Mouse (Mus musculus): ENCODE data around the gene Abcc12. TPM values are rescaled to one million over a fixed set of nuclear protein-coding genes. Genes with fewer than 3 reads are reported as not detected.

The Abcc12 gene
- total and polyA plus RNA-seq, 3 experiments: not detected

- no peak for DNase-seq (ENCODE audit: extremely low read depth)
- in situ Hi-C loops (cut with MboI; ENCODE audit: low pct_ligation_motif_present, low pct_unique_long_range_greater_than_20kb, low sequenced_read_pairs): no loop called here
- Histone ChIP-seq H3K36me3 (replicated peaks in 1 of 2; ENCODE audit: control insufficient read depth in 1 of 2, insufficient read depth in 1 of 2, low read length in 1 of 2) (no peaks in the 10 kb centered on the region), H3K4me2 (ENCODE audit: insufficient read depth, low read depth, poor library complexity, severe bottlenecking) (no peak overlapping the region), H3K27me3 (replicated peaks) (peaks cover 2% of the 10 kb centered on the region), H3K4me3 (replicated peaks in 1 of 3; ENCODE audit: low read depth in 2 of 3, low read length in 2 of 3, poor library complexity in 1 of 3) (no peak overlapping the region), H3K27ac (ENCODE audit: insufficient read depth, low read depth) (no peak overlapping the region), H3K79me2 (replicated peaks; ENCODE audit: control insufficient read depth, extremely low read depth, insufficient read depth, poor library complexity, severe bottlenecking) (no peaks in the 10 kb centered on the region), H3K9me3 (replicated peaks; ENCODE audit: low read length) (peaks cover 8% of the 10 kb centered on the region), H3K4me1 (ENCODE audit: control insufficient read depth in 1 of 2, insufficient read depth in 2 of 2) (no peaks in the 10 kb centered on the region), H3K9ac (ENCODE audit: insufficient read depth, low read depth) (no peak overlapping the region)
- dilution Hi-C loops (cut with MboI; ENCODE audit: extremely low pct_ligation_motif_present, extremely low pct_unique_long_range_greater_than_20kb, low sequenced_read_pairs): no loop called here
- no peak for TF ChIP-seq ETS1 (conservative IDR thresholded peaks at IDR 0.05; ENCODE audit: low read depth, low read length)
- no peak for TF ChIP-seq RCOR1 (conservative IDR thresholded peaks at IDR 0.05; ENCODE audit: low read depth, low read length)
- TF ChIP-seq JUN (IDR thresholded peaks at IDR 0.05; ENCODE audit: insufficient read depth, low read depth, low read length): no peak
- no peak for TF ChIP-seq CHD2 (IDR thresholded peaks at IDR 0.05; ENCODE audit: low read length)
- TF ChIP-seq NRF1 (IDR thresholded peaks at IDR 0.05; ENCODE audit: low read depth, low read length): no peak
- no peak for TF ChIP-seq ZNF384 (IDR thresholded peaks at IDR 0.05; ENCODE audit: low read depth, low read length)
- no peak for TF ChIP-seq POLR2AphosphoS2 (IDR thresholded peaks at IDR 0.05; ENCODE audit: low read depth, low read length)
Observed at GRCm38 (mm10) chr8:86555564-86555963, 24.9 kb downstream of the Abcc12 start.

GRCm38 (mm10) chr8:86554220-86554891 is 26.1 kb downstream of the Abcc12 start:
- Histone ChIP-seq H3K79me2 (replicated peaks; ENCODE audit: control insufficient read depth, extremely low read depth, insufficient read depth, poor library complexity, severe bottlenecking) (no peaks in the 10 kb centered on the region), H3K27ac (ENCODE audit: insufficient read depth, low read depth) (no peak overlapping the region), H3K9me3 (replicated peaks; ENCODE audit: low read length) (peaks cover 8% of the 10 kb centered on the region), H3K4me2 (ENCODE audit: insufficient read depth, low read depth, poor library complexity, severe bottlenecking) (no peak overlapping the region), H3K4me1 (ENCODE audit: control insufficient read depth in 1 of 2, insufficient read depth in 2 of 2) (no peaks in the 10 kb centered on the region), H3K27me3 (replicated peaks) (peaks cover 6% of the 10 kb centered on the region), H3K4me3 (replicated peaks in 1 of 3; ENCODE audit: low read depth in 2 of 3, low read length in 2 of 3, poor library complexity in 1 of 3) (no peak overlapping the region), H3K9ac (ENCODE audit: insufficient read depth, low read depth) (no peak overlapping the region), H3K36me3 (replicated peaks in 1 of 2; ENCODE audit: control insufficient read depth in 1 of 2, insufficient read depth in 1 of 2, low read length in 1 of 2) (no peaks in the 10 kb centered on the region)
- TF ChIP-seq ZMIZ1 (IDR thresholded peaks at IDR 0.05; ENCODE audit: low read depth, low read length) (no peak), MAZ (IDR thresholded peaks at IDR 0.05; ENCODE audit: low read depth, low read length) (no peak), ETS1 (conservative IDR thresholded peaks at IDR 0.05; ENCODE audit: low read depth, low read length) (no peak), E2F4 (IDR thresholded peaks at IDR 0.05; ENCODE audit: insufficient replicate concordance, low read depth, low read length) (no peak), USF1 (IDR thresholded peaks at IDR 0.05; ENCODE audit: low read depth, low read length) (no peak), SIN3A (IDR thresholded peaks at IDR 0.05; ENCODE audit: low read length) (no peak), POLR2AphosphoS2 (IDR thresholded peaks at IDR 0.05; ENCODE audit: low read depth, low read length) (no peak), KAT2A (IDR thresholded peaks at IDR 0.05; ENCODE audit: insufficient replicate concordance, low read length) (no peak), BHLHE40 (IDR thresholded peaks at IDR 0.05; ENCODE audit: low read depth, low read length) (no peak), MYC (IDR thresholded peaks at IDR 0.05; ENCODE audit: low read depth, low read length) (no peak), USF2 (conservative IDR thresholded peaks at IDR 0.05; ENCODE audit: low read depth, low read length) (no peak), MAFK (IDR thresholded peaks at IDR 0.05; ENCODE audit: insufficient replicate concordance, low read length) (no peak), NRF1 (IDR thresholded peaks at IDR 0.05; ENCODE audit: low read depth, low read length) (no peak), EP300 (IDR thresholded peaks at IDR 0.05; ENCODE audit: low read length) (no peak), CTCF (conservative IDR thresholded peaks at IDR 0.05 in 1 of 2, IDR thresholded peaks at IDR 0.05 in 1 of 2; ENCODE audit: low read depth in 2 of 2, low read length in 2 of 2) (no peak), ELF1 (IDR thresholded peaks at IDR 0.05; ENCODE audit: low read depth, low read length) (no peak), SMC3 (IDR thresholded peaks at IDR 0.05; ENCODE audit: low read depth, low read length) (no peak), TBP (conservative IDR thresholded peaks at IDR 0.05; ENCODE audit: low read depth, low read length) (no peak), CHD2 (IDR thresholded peaks at IDR 0.05; ENCODE audit: low read length) (no peak), MEF2A (IDR thresholded peaks at IDR 0.05; ENCODE audit: borderline replicate concordance, low read depth, low read length) (no peak)
- dilution Hi-C loops (cut with MboI; ENCODE audit: extremely low pct_ligation_motif_present, extremely low pct_unique_long_range_greater_than_20kb, low sequenced_read_pairs) (no loop called here), in situ Hi-C loops (cut with MboI; ENCODE audit: low pct_ligation_motif_present, low pct_unique_long_range_greater_than_20kb, low sequenced_read_pairs) (no loop called here)
- no peak for DNase-seq (ENCODE audit: extremely low read depth)
